Mouse (Mus musculus) c-Kit-negative CD71-positive TER-119-positive erythroid progenitor cells, embryonic 14.5 days (primary cell): Measurements from ENCODE around the gene Slc2a3.
A peak's percentile ranks its signal among the peaks of the same experiment; 100 is the strongest.
"Not testable (repeated sequence)": the region's sequence is repeated elsewhere in the genome, so short reads cannot be mapped to it uniquely, and the experiment has no call there.

Source experiments
- DNase-seq: peaks from one replicate; pipeline ENCODE4 v3.0.0-alpha.2; 2013; ENCODE audit warnings: low read depth, low spot score

Gene Slc2a3

GRCm38 (mm10) chr6:122810022-122810614 lies 8.7 kb upstream of the Slc2a3 start:
- no peak for DNase-seq

- DNase-seq = peak; percentile 86
Measured at GRCm38 (mm10) chr6:122804418-122804817, 3.0 kb upstream of the Slc2a3 start.

- DNase-seq = peak; percentile 53
Measured at GRCm38 (mm10) chr6:122801801-122802514, 518 bp upstream of the Slc2a3 start.

- DNase-seq = no peak
Measured at GRCm38 (mm10) chr6:122800640-122801300, 670 bp downstream of the Slc2a3 start.

GRCm38 (mm10) chr6:122795254-122795935 lies 6.0 kb downstream of the Slc2a3 start:
- no peak for DNase-seq

GRCm38 (mm10) chr6:122786275-122786674 lies 15.2 kb downstream of the Slc2a3 start:
- DNase-seq = no peak

- no peak for DNase-seq
Measured at GRCm38 (mm10) chr6:122784866-122785265, 16.6 kb downstream of the Slc2a3 start.

- DNase-seq = no peak
Measured at GRCm38 (mm10) chr6:122782164-122782563, 19.3 kb downstream of the Slc2a3 start.

GRCm38 (mm10) chr6:122781167-122781566 lies 20.3 kb downstream of the Slc2a3 start:
- no peak for DNase-seq

GRCm38 (mm10) chr6:122779916-122780315 lies 21.5 kb downstream of the Slc2a3 start:
- DNase-seq = no peak

- DNase-seq = no peak
Measured at GRCm38 (mm10) chr6:122776040-122776439, 25.4 kb downstream of the Slc2a3 start.

GRCm38 (mm10) chr6:122774345-122774744 lies 27.1 kb downstream of the Slc2a3 start:
- DNase-seq = no peak

- DNase-seq = no peak
Measured at GRCm38 (mm10) chr6:122772701-122773100, 28.7 kb downstream of the Slc2a3 start.

GRCm38 (mm10) chr6:122770760-122771315 lies 30.6 kb downstream of the Slc2a3 start:
- DNase-seq = no peak

- DNase-seq = no peak
Measured at GRCm38 (mm10) chr6:122769771-122770759, 31.4 kb downstream of the Slc2a3 start.

GRCm38 (mm10) chr6:122768256-122768655 lies 33.2 kb downstream of the Slc2a3 start:
- DNase-seq = no peak

GRCm38 (mm10) chr6:122767012-122767411 lies 34.4 kb downstream of the Slc2a3 start:
- not testable (repeated sequence) for DNase-seq

- no peak for DNase-seq
Measured at GRCm38 (mm10) chr6:122766145-122766968, 35.1 kb downstream of the Slc2a3 start.

- no peak for DNase-seq
Measured at GRCm38 (mm10) chr6:122765298-122765956, 36.0 kb downstream of the Slc2a3 start.
